Mouse (Mus musculus) midbrain, postnatal 0 days (tissue): Measurements from ENCODE around the gene Ift81. TPM values are rescaled to one million over a fixed set of nuclear protein-coding genes. Genes with fewer than 3 reads are reported as not detected.

Source experiments
- ATAC-seq: fragments of 200-750 bp; cut with Nextera tagmentation; 2 replicates; pipeline ENCODE4 v1.8.0; 2017; ENCODE audit warnings: moderate number of reproducible peaks, mild to moderate bottlenecking, moderate TSS enrichment, moderate library complexity; ENCODE audit not compliant: low FRiP score
- DNase-seq: peaks from one replicate; pipeline ENCODE4 v3.0.0-alpha.2; 2015; ENCODE audit warnings: low spot score
- H3K27ac ChIP-seq: fragments of 300-500 bp; sonication (generic); 2 replicates; pipeline ENCODE4 v1.5.1; 2014; ENCODE audit warnings: low read depth, mild to moderate bottlenecking, low read length, mixed read lengths
- H3K27me3 ChIP-seq: fragments of 300-500 bp; sonication (generic); 2 replicates; pipeline ENCODE4 v1.6.1; 2014; ENCODE audit warnings: low read length, control low read depth, mixed read lengths; ENCODE audit not compliant: insufficient read depth
- H3K36me3 ChIP-seq: fragments of 300-500 bp; sonication (generic); 2 replicates; pipeline ENCODE4 v1.6.1; 2014; ENCODE audit warnings: low read length, control low read depth, mixed read lengths; ENCODE audit not compliant: insufficient read depth
- H3K4me1 ChIP-seq: fragments of 300-500 bp; sonication (generic); 2 replicates; pipeline ENCODE4 v1.6.1; 2014; ENCODE audit warnings: mild to moderate bottlenecking, control low read depth, antibody characterized with exemption, low read length, mixed read lengths; ENCODE audit not compliant: insufficient read depth
- H3K4me2 ChIP-seq: fragments of 300-500 bp; sonication (generic); 2 replicates; pipeline ENCODE4 v1.6.1; 2014; ENCODE audit warnings: low read depth, mild to moderate bottlenecking, low read length, mixed read lengths; ENCODE audit not compliant: poor library complexity, severe bottlenecking
- H3K4me3 ChIP-seq: fragments of 300-500 bp; sonication (generic); 2 replicates; pipeline ENCODE4 v1.5.1; 2014; ENCODE audit warnings: low read depth, mild to moderate bottlenecking, low read length, moderate library complexity
- H3K9ac ChIP-seq: fragments of 300-500 bp; sonication (generic); replicated peaks from 2 replicates; pipeline ENCODE4 v1.6.1; 2014; ENCODE audit warnings: mild to moderate bottlenecking, low read length, moderate library complexity, mixed read lengths; ENCODE audit not compliant: poor library complexity, severe bottlenecking
- H3K9me3 ChIP-seq: fragments of 300-500 bp; sonication (generic); 2 replicates; pipeline ENCODE4 v1.6.1; 2016; ENCODE audit warnings: low read length, control low read depth
- CTCF ChIP-seq: IDR thresholded peaks from 2 replicates; pipeline ENCODE4 v1.5.1; 2016; ENCODE audit warnings: antibody characterized with exemption, mild to moderate bottlenecking
- WGBS: fragments of 180-500 bp; shearing (Covaris S2); extraction: QIAGEN DNeasy Blood & Tissue Kit; methylation state at CpG from one replicate; pipeline ENCODE4 v1.1.7; 2014; 5-methylcytosine and 5-hydroxymethylcytosine counted together
- polyA plus RNA-seq: library from polyadenylated mRNA; unstranded; fragments of >200 nt; fragmentation: Nextera tagmentation; extraction: Ambion mirVana; gene quantifications from 2 replicates; pipeline ENCODE4 v1.2.1, GENCODE M21; 2015
- total RNA-seq: library from RNA; depleted of rRNA; stranded (reverse); fragments of >200 nt; gene quantifications from 2 replicates; pipeline ENCODE4 v1.2.3, GENCODE M21; 2014; rRNA removed

Ift81 gene
- total and polyA plus RNA-seq, 2 experiments from 2014 or later = 35.1 to 71.9 TPM

GRCm38 (mm10) chr5:122503015-122503759 lies 111.1 kb downstream of the Ift81 start:
- no peaks in the 10 kb centered on the region for H3K27me3 ChIP-seq
- H3K4me1 ChIP-seq = peaks cover 15% of the 10 kb centered on the region
- H3K4me3 ChIP-seq = peak overlapping the region; percentile 95
- ATAC-seq (no peak), DNase-seq (peak; percentile 32)
- no peaks in the 10 kb centered on the region for H3K36me3 ChIP-seq
- no peak for TF ChIP-seq CTCF
- H3K9ac ChIP-seq = peak overlapping the region; percentile 99
- peak overlapping the region; percentile 100 for H3K27ac ChIP-seq
- H3K4me2 ChIP-seq = peak overlapping the region; percentile 75
- H3K9me3 ChIP-seq = no peaks in the 10 kb centered on the region
- WGBS = 27% methylated on average over 15 of the region's 15 CpGs

- peak within 1 kb of the TSS; percentile 99 for H3K9ac ChIP-seq
- DNase-seq (peak; percentile 97), ATAC-seq (peak; percentile 95)
- WGBS = 1% methylated on average over 76 of the region's 113 CpGs
- H3K27me3 ChIP-seq = no peaks in the 10 kb centered on the region
- peaks cover 21% of the 10 kb centered on the region for H3K4me1 ChIP-seq
- H3K4me3 ChIP-seq = peak within 1 kb of the TSS; percentile 95
- H3K4me2 ChIP-seq = peak within 1 kb of the TSS; percentile 75
- peak within 1 kb of the TSS; percentile 100 for H3K27ac ChIP-seq
- H3K9me3 ChIP-seq = no peaks in the 10 kb centered on the region
- peak; percentile 53 for TF ChIP-seq CTCF
- H3K36me3 ChIP-seq = no peaks in the 10 kb centered on the region
Observed at GRCm38 (mm10) chr5:122502077-122502941, 112.0 kb downstream of the Ift81 start, which contains the start of gene Atp2a2. TSS of gene Atp2a2 (minus strand) at chr5:122502225.

- Histone ChIP-seq H3K4me2 (peak overlapping the region; percentile 75), H3K9me3 (no peaks in the 10 kb centered on the region), H3K27me3 (no peaks in the 10 kb centered on the region), H3K36me3 (0 out of 2 replicates have a peak, but pooled peaks cover 4% of the 10 kb centered on the region), H3K9ac (peak overlapping the region; percentile 99), H3K4me3 (peak overlapping the region; percentile 95), H3K4me1 (peaks cover 21% of the 10 kb centered on the region), H3K27ac (peak overlapping the region; percentile 100)
- DNase-seq = peak; percentile 40
- ATAC-seq = peak; percentile 28
- 0 out of 2 replicates have a peak, but pooled peaks have one; percentile 9 for TF ChIP-seq CTCF
- under 1% methylated on average over 88 of the region's 113 CpGs for WGBS
Observed at GRCm38 (mm10) chr5:122501101-122502076, 112.9 kb downstream of the Ift81 start.

- no peak for TF ChIP-seq CTCF
- DNase-seq (no peak), ATAC-seq (no peak)
- Histone ChIP-seq H3K27me3 (no peaks in the 10 kb centered on the region), H3K4me2 (peak overlapping the region; percentile 75), H3K36me3 (0 out of 2 replicates have a peak, but pooled peaks cover 8% of the 10 kb centered on the region), H3K27ac (peak overlapping the region; percentile 100), H3K9me3 (no peaks in the 10 kb centered on the region), H3K9ac (peak overlapping the region; percentile 99), H3K4me3 (peak overlapping the region; percentile 95), H3K4me1 (peaks cover 21% of the 10 kb centered on the region)
- WGBS = 36% methylated on average over 5 of the region's 5 CpGs
Observed at GRCm38 (mm10) chr5:122500563-122500962, 113.8 kb downstream of the Ift81 start.

Other genes with a start within 250 kb of the Ift81 start
- 20.8 and 37.9 TPM in 2 replicates for gene Gpn3, start 242.6 kb downstream of the Ift81 start, total RNA-seq
- 41.8 and 44.4 TPM in 2 replicates for gene Gpn3, start 242.6 kb downstream of the Ift81 start, polyA plus RNA-seq
- gene Fam216a, start 242.2 kb downstream of the Ift81 start, total RNA-seq = 131 and 139 TPM in 2 replicates
- 156 and 160 TPM in 2 replicates for gene Fam216a, start 242.2 kb downstream of the Ift81 start, polyA plus RNA-seq
- gene Arpc3, start 222.6 kb downstream of the Ift81 start, total RNA-seq = 162 and 188 TPM in 2 replicates
- 134 and 137 TPM in 2 replicates for gene Arpc3, start 222.6 kb downstream of the Ift81 start, polyA plus RNA-seq
- gene Anapc7, start 192.8 kb downstream of the Ift81 start, total RNA-seq = 29.3 and 34.3 TPM in 2 replicates
- 42.8 and 43.5 TPM in 2 replicates for gene Anapc7, start 192.8 kb downstream of the Ift81 start, polyA plus RNA-seq
- gene Atp2a2, start 112.3 kb downstream of the Ift81 start, total RNA-seq = 202 and 210 TPM in 2 replicates
- gene Atp2a2, start 112.3 kb downstream of the Ift81 start, polyA plus RNA-seq = 40.4 and 45.2 TPM in 2 replicates
- 6.3 and 7.3 TPM in 2 replicates for gene P2rx7, start 29.4 kb upstream of the Ift81 start, total RNA-seq
- gene P2rx7, start 29.4 kb upstream of the Ift81 start, polyA plus RNA-seq = 3.6 and 4.6 TPM in 2 replicates
- 15.0 and 19.4 TPM in 2 replicates for gene P2rx4, start 93.0 kb upstream of the Ift81 start, total RNA-seq
- gene P2rx4, start 93.0 kb upstream of the Ift81 start, polyA plus RNA-seq = 14.7 and 16.1 TPM in 2 replicates
- 70.5 and 70.9 TPM in 2 replicates for gene Camkk2, start 164.9 kb upstream of the Ift81 start, total RNA-seq
- 66.8 and 67.5 TPM in 2 replicates for gene Camkk2, start 164.9 kb upstream of the Ift81 start, polyA plus RNA-seq
- gene Anapc5, start 206.8 kb upstream of the Ift81 start, total RNA-seq = 463 and 516 TPM in 2 replicates
- 461 and 464 TPM in 2 replicates for gene Anapc5, start 206.8 kb upstream of the Ift81 start, polyA plus RNA-seq
- 24.5 and 41.5 TPM in 2 replicates for gene Rnf34, start 235.5 kb upstream of the Ift81 start, total RNA-seq
- 36.1 and 38.0 TPM in 2 replicates for gene Rnf34, start 235.5 kb upstream of the Ift81 start, polyA plus RNA-seq